Mouse (Mus musculus) cortical plate, adult 2 months (tissue): ENCODE measurements at regions not wholly inside any gene's neighbourhood (a gene's known extent, or its start where the extent isn't known, plus 50 kb on each side); places are given as distances from the start of the nearest gene placed in this dataset.

Experiments used
- CTCF ChIP-seq: fragments of 200-500 bp; IDR thresholded peaks from 2 replicates; pipeline ENCODE4 v1.5.1; 2011; ENCODE audit warnings: mild to moderate bottlenecking, control low read depth, low read length; ENCODE audit not compliant: insufficient read depth; ENCODE audit errors: extremely low read depth
- POLR2A ChIP-seq: fragments of 200-500 bp; IDR thresholded peaks from 2 replicates; pipeline ENCODE4 v1.6.1; 2011; ENCODE audit warnings: mild to moderate bottlenecking, low read length, control low read depth; ENCODE audit not compliant: insufficient read depth; ENCODE audit errors: extremely low read depth

DNA sequence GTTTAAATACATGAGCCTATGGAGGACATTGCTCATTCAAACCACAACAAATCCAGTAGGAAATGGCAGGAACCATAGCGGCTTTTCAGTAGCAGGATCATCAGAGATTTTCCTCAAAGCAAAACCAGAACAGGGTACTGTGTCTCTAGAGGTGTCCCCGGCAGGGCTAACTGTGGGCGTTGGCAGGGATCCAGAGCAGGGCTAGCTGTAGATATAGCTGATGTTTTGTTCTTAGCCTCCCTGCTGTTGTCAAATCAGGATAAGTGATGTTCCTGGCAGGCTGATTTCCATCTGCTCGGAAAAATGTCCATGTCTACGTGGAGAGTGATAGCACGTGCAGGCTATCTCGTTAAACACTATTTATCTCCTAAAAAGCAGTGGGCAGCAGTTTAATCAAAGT lies 297.6 kb downstream of the Abcc12 start:
- TF ChIP-seq CTCF: no peak
- TF ChIP-seq POLR2A: no peak
